Mouse (Mus musculus): Measurements from ENCODE around the gene Zfp687.

Zfp687 gene

DNA sequence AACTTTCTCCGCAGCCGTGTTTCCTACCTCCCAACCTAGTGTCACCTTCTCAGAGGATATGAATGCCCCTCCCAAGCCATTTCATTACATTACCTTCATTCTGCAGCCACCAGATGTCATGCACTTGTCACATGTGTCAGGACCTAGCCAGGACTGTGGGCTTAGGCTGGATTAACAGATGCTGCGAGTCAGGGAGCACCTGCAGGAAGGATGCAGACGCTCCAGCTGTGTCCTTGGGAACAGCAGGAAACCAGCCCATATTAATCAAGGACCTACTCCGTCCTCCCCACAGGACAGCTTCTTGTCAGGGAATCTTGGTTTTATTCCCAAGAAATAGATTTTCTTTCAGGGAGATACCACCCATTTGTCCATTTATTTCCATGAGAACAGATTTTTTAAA lies 54.9 kb downstream of the Zfp687 start:
- no peak for DNase-seq (ENCODE audit: low read depth)

DNA sequence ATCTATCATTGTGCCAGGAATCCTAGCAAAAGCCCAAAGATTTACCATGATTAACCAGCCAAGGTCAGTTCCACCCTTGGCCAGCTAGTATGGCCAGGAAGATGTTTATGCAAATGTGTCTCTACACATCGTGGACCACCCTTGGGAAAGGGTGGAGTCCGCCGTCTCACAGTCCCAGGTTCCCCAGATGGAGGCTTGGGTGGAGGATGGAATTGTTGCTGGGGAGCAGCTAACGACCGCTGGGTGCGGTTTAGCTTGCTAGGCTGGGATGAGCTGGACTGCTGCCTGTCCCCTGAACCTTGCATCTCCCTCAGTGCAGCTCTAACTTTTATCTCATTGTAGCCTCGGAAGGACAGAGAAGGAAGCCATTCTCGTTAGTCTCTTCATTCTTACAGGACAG lies 55.4 kb downstream of the Zfp687 start:
- no peak for DNase-seq (ENCODE audit: low read depth)

DNA sequence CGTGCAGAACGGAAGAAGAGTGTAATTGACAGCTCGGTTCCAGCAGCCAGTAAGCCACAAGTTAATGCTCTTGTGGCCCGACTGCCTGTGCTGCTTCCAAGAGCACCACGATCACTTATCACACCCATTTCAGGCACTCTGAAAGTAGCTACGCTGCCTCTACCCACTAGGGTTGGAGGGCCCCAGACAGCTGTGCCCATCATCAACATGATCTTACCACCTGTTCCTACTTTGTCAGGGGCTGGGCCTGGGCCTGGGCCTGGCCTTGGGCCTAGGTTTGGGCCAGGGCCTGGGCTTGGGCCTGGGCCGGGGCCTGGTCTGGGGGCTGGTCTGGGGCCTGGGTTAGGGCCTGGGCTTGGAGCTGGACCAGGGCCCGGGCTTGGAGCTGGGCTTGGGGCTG lies 57.0 kb downstream of the Zfp687 start:
- DNase-seq (ENCODE audit: low read depth), result no peak

Measured in c-Kit-positive CD71-negative TER-119-negative erythroid progenitor cells, embryonic 14.5 days (primary cell).